Mouse (Mus musculus) cerebellum, postnatal 25 days (tissue): ENCODE data around the gene Tax1bp3.

Source experiments
- DNase-seq, 2 experiments: peaks; one replicate each; pipeline ENCODE4 v3.0.0; 2021; ENCODE audit warnings: mixed read lengths in 2 of 2

Tax1bp3 gene

DNA sequence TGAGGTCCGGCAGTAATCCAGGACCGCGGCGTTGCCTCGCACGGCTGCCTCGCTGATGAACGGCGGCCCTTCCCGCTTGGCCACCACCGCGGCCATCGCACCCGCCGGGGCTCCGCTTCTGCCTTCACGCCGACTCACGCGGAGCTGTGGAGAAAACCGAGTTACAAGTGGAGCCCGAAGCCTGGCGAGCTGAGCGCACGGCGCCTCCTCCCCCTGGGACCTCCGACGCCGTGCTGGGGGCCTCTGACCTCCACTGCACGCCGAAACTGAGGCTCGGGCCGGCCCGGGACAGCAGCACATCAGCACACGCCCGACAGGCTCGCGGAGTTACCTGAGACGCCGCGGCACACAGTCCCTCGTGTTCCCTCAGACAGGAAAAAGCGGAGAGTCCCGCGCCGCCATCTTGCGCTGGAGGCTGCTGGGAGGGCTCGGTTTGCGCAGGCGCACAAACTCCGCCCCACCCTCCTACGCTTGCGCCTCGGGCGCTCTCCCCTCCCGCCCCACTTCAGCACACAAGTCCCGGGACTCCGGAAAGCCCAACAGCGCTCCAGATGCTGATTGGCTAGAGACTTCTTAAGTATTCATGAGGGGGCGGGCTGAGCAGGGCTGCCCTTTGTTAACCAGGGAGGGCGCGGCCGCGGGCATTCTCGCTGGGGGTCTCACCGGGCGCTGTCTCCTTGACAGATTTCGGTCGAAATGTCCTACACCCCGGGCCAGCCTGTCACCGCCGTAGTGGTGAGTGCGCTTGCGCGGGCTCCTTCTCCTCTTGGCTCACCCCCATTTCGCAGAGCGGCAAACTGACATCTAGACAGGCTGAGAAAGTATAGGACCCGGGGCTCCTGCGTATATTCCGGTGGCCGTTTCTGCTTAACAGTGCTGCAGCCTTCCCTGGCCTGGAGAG lies at the start of gene Tax1bp3, which contains the start of gene Emc6:
Gene Tax1bp3, plus strand, starts transcription at position 476 of the 901 bp plus-strand sequence.
Gene Emc6, minus strand, starts transcription at position 430 of the 901 bp plus-strand sequence.
- DNase-seq, result peak; percentile 96 to 98

DNA sequence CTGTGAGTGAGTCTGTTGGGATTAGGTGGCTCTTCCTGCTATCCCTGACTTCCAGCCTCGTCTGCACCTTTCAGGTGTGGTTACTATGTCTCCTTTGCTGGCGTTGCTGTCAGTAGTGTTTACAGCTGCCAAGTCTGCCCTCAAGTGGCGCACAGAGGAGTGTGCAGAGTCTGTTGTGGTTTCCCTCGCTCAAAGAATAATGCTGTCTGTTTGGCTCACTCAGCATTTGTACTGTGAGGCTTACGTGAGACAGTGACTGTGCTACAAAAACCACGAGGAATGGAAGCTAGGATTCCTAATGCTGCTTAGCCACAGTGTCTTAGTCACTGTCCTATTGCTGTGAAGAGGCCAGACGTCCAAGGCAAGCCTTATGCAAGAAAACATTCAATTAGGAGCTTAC lies 45.9 kb upstream of the Tax1bp3 start:
- peak in 1 of 2 experiments; percentile 6 for DNase-seq

DNA sequence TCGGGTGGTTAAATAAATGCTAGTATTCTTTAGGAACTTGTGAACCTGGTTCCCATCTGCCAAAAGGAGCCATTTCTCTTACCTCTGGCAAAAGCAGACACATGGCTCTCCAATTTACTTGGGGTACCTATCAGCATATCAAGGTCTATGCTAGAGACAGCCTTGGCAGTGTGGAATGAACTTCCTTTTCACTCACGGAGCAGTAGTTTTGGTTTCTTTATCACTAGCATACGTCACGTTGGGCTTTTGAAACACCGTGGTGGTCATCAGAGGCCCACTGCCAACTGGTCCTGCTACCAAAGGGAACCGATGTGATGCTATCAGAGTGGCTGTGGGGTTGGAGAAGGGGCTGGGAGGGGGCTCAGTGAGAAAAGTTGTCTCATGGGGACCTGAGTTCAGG lies 43.9 kb upstream of the Tax1bp3 start:
- no peak for DNase-seq

DNA sequence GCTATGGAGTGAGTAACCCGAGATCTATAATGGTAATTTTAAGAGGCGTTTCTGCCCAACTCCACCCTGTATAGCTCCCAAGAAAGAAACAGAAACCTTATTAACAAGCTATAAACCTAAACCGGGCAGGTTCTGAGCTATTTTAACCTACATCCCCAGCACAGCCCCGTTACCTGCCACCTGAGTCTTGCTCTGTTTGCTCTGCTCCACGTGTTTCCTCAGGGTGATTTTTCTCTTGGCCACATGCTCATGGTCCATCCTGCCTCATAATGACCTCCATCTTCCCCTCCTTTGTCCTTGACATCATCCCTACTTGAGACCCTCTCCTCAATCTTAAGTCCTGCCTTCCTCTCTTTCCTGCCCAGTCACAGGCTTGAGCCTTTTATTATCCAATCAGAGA lies 42.7 kb upstream of the Tax1bp3 start:
- DNase-seq, result no peak

DNA sequence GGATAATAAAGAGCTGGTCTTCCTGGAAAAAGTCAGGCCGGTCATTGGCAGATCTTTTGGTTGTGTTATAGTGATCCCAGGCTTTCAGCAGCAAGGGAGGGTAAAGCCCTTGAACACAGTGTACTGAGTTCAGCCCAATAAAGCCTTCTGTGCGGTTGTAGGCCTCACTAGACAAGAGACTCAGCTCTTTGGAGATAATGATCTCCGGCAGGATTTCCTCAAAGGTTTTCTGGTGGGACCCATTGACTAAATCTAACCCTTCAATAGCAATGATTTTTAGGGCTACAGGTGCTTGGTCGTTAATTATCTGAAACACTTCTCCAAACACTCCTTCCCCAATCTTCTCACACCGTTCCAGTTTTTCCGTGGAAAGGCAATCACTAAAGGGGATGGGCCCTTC lies 40.3 kb upstream of the Tax1bp3 start:
- no peak for DNase-seq

DNA sequence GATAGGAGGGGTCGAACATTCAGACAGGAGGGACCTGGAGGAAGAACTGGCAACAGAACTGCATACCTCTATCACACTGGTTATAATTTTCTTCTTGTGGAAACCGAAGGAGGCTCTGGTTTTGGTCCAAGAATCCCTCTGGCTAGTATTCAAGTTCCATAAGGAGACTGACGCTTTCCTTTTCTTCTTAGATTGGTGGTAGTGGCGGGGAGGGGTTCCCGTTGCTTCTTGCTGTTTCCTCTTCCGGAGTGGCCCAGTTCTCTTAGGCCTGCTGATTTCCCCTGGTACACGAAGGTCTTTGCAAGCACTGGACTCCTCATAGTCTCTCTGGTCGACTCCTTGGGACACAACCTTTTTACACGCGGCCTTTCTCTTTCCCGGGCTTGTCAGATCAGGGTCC lies 39.8 kb upstream of the Tax1bp3 start:
- no peak for DNase-seq

DNA sequence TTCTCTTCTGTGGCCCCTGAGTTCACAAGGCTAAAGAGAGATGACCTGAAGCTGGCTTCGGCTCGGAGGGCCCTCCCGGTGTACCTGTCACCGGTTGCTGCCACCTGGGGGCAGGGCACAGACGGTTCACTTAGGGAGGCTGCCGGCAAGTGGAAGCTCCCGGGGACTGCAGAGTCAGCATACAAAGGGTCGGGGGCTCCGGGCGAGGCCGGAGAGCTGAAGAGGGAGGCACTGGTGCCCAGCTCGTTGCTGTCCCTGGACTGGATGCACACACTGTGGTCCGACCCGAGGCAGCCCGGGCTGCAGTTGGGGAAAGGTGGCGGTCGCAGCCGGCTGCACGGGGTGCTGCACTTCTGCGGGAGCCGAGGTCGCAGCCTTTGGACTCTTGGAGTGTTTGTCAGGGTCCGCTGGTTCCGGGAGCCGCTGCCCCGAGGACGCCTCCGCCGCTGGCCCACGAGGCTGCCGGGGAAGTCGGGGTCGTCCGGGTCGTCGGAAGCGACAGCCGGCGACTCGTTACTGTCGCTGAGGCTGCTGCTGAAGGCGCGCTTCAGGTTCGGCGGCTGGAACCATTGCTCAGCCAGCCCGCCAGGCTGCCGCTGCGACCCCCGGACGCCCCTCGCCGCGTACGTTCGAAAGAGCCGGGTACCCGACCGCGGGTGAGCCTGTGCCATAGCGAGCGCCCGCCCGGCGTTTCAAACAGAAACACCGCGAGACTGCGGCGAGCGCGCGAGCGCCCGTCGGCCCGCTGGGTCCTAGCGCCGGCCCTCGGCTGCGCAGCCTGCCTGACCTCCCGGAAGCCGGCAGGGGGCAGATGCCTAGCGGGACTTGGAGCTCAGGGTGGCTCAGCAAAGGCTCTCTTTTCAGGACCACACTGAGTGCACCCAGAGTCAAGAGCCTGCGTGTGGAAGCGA lies 39.0 kb upstream of the Tax1bp3 start, which contains the start of gene Haspin:
Gene Haspin, minus strand, starts transcription at position 704 of the 911 bp plus-strand sequence.
- peak; percentile 89 to 94 for DNase-seq

DNA sequence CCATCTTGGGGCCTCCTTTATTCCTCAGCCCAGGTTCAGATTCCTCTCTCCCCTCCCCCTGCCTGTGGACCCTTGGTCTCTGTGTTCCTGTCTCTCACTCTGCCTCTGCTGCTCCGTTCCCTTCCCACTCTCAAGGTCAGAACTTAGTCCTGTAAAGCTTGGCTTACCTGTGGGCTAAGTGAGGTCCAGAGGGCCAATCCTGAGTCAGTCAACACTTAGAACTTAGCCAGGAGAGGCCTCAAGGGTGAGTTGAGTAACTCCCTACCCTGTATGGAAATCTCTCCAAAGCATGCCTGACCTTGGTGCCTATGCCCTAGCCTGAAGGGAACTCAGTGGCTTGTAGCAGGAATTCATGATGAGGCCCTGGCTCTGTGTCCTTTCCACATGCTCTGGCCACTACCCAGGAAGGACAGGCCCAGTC lies 32.6 kb upstream of the Tax1bp3 start:
- DNase-seq, result no peak

DNA sequence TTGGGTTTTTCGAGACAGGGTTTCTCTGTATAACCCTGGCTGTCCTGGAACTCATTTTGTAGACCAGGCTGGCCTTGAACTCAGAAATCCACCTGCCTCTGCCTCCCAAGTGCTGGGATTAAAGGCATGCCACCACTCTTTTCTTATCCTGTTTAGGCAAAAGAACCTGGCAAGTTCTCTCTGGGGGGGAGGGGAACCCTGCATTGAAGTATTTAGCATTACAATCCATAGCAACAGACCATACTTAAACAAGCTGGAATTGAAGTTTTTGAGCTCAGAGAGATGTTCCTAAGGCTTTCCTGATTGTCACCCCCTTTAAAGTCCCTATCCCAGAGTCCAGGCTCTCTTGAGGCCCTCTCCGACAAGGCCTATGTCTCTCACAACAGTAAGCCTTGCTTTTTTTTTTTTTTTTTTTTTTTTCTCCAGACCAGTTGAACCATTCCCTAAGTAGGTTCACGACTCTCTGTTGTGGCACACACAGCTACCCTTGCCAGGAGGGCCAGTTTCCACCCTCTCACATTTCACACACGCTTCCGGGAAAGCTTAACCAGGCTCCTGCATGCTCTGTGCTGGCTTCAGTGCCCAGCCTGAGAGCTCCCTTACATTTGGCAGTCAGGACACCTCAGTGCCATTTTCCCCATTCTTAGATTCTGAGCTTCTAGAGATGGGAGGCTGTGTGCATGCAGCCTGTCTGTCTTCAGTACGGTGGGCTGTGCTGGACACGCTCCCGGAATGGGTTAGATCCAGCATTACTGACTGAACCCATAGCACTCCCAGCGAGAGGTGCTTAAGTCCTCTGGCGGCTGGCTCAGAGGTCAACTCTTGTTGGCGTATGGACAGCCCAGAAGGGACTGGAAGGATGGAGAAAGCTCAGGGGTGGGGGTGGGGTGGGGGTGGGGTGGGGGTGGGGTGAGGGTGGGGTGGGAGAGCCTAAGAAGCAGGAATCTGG lies 30.6 kb upstream of the Tax1bp3 start:
- DNase-seq, result no peak

DNA sequence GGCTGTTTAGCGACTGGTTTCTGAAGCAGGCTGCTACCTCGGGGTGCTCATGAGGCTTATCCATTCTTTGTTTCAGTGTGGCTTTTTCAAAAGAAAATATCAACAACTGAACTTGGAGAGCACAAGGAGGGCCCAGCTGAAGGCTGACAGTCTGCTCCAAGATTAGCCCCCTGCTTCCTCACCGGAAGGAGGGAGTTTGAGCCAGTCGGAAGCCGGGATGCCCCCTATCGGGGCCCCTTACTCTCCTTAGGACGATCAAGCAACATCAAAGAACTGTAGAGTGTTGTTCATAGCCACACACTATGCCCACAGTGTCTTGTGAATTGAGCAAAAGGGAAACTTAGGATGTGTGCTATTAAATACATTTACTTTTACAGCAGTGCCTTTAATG lies 29.9 kb upstream of the Tax1bp3 start:
- no peak for DNase-seq

DNA sequence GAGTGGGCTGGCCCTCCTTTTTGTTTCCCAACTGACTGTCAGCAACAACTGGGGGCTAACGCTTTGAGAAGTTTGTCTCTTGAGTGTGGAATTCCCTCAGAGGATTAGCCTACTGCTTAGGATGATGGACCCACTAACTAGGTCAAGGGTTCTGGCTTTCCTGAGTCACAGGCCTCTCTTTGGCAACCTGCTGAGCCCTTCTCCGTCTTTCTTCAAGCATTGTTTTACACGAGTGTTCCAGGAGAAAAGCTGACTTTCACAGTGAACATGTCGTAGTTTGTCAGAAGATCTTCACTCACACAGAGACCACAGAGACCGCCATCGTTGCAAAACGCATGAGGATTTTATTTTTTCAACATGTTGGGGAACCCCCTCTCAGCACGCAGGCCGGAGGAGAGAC lies 28.7 kb upstream of the Tax1bp3 start:
- no peak for DNase-seq

DNA sequence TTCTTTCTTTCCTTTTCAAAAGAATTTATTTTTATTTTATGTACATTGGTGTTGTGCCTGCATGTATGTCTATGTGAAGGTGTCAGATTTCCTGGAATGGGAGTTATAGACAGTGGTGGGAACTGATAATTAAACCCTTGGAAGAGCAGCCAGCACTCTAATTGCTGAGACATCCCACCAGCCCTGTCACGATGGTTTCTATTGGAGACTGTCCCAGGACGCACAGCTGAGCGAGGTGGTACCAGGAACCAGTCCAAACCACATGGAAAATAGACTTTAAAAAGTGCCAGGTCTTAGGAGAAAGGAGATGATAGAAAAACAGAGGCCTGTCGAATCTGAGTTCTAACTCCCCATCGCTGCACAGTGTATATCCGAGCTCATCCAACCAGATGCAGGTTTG lies 21.8 kb upstream of the Tax1bp3 start:
- no peak for DNase-seq

DNA sequence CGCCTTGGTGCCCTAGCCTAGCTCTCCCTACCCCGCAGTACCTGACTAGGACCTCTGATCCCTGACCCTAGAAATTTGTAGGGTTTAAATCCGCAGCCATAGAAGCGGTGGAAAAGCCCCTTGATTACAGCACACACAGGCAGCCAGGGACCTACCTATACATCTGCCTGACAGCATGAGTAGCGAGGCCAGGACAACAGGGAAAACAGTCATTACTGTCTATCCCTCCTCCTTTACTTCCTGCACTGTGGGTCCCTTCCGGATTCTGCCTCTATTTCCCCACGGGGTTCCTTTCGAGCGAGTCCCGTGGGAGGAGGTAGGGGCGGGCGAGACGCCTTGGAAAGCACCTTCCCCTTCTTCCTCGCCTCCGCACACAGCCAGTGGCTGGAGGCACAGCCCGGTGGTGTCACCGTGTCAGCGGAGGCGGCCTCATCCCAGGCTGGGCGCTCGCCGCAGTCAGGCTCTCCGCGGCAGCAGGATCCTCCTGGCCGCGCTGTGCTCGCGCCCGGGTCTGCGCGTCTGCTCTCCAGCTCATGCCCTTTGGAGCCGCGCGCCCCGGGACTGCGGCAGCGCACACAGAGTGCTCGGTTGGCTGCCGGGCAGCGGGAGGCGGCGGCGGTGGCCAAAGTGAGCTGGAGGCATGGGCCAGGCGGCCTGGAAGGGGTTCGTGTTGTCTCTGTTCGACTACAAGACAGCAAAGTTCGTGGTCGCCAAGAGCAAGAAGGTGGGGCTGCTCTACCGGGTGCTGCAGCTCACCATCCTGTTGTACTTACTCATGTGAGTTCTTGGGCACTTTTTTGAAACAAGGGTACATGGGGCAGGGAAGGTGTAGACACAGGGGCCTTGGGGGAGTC lies 16.7 kb upstream of the Tax1bp3 start, which contains the start of gene P2rx5:
Gene P2rx5, plus strand, starts transcription at position 465 of the 854 bp plus-strand sequence.
- DNase-seq, result peak; percentile 57 to 69

DNA sequence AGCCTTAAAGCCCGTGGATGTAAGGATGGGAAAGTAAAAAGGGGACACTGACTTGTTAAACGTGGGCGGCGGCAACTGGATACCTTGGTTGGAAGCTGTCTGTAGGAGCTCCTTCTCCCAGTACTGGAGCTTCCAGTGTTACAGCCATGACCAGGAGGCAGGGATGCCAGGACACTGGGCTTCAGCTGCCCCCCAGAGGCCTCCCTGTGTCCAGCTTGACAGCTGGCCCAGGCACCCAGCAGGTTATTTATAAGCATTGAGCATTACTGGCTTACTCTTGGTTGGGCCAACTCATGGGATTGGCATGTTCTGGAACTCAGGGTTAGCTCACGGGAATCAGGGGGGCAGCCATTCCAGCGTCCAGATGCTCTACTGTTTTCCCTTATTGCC lies 16.1 kb upstream of the Tax1bp3 start:
- DNase-seq, result no peak

DNA sequence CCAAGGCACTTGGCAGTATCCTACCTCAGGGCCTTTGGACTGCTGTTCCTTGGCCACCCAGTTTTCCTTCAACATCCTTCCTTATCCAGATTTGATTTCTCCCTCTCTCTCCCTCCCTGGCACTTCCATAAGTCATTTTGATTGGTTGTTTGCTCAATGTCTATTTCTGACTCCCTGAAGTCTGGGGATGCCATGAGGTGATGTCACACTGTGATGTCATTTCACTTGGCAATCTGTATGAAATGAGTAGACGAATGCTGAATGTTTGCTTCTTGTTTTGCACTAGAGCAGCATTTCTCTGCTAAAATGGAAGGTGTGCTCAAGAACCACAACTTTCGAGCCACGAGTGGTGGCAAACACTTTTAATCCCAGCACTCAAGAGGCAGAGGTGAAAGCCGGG lies 15.3 kb upstream of the Tax1bp3 start:
- DNase-seq, result no peak

DNA sequence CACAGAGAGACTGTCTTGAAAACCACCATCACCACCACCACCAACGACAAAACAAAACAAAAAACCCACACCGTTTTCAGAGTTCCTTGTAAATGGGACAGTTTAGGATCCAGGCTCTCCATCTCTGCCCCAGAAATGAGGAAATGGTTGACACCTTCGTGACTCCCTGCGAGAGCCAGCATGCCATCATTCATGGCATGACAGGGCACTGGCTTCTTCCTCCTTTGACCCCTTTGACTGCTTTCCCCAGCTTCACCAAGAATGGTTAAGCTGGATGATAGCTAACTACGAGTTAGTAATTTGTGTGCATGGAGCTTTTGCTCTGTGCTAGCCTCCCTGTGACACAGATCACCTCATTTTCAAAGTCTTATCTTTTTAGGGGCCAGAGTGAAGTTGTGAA lies 14.6 kb upstream of the Tax1bp3 start:
- DNase-seq, result no peak

DNA sequence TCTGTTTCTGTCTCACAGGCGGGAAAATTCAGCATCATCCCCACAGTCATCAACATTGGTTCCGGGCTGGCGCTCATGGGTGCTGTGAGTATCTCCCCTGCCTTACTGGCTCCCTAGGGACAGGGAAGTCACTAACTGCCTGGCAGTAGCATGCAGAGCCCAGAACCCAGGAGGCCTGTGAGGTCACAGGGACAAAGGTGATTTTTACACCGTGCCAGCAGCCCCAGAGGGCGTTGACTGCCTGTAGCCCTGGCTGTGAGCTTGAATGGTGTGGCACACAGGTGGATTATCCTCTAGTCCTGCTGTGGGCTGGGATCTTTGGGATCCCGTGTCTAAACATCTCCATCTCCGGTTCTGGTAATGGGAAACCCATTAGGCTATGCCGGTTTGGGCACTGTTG lies 8.8 kb upstream of the Tax1bp3 start:
- no peak for DNase-seq

DNA sequence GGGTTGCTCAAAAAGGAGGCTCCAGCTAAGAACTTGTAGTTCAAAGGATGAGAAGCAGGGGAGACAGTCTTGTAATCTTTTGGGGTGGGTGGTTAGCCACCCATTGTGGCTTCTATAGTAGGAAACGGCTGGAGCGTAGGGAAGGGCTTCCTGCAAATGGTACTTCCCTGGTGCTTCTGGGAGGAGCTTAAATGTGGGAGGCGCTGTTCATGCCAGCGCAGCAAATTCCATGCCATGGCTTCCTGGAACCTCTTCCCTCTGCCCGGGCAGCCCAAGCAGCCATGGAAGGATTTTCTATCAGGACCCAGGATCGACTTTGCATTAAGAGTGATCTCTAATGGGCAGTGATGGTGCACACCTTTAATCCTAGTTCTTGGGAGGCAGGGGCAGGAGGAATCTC lies 8.3 kb upstream of the Tax1bp3 start:
- DNase-seq, result no peak

DNA sequence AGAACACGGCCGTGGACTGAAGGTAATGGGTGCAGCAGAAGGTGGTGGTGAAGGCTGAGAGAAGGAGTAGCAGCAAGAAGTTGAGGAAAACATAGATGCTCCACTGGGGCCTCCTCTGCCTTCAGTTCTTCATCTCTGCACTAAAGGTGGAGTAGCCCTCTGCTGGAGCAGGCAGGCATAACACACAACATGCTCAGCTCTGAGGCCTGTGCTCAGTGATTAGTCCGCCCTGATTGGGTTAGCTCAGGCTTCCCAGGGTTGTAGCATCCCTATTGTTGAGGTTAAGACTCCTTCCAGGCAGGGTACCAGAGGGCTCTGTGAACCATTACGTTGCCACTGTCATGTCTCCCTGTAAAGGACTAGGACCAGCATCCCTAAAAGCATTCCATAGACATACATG lies 7.7 kb upstream of the Tax1bp3 start:
- DNase-seq, result peak; percentile 72 to 82

DNA sequence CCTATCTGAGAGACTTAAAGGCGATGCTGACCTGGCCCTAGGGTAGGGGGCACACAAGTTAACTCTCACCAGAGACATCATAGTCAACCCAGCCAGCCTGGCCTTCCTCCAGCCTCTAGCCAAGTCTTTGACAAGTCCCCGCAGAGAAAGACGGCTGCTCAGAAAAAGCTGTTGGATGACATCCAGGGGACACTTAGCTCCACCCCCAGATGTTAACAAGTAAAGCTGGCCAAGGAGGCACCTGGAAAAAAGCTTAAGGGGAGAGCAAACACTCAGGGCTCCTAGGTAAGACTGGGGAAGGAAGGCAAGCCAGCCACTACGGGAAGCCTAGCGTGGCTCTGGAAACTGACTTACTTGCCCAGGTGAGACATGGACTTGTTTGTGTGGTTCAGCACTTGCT lies 4.7 kb upstream of the Tax1bp3 start:
- DNase-seq, result peak in 1 of 2 experiments; percentile 29

DNA sequence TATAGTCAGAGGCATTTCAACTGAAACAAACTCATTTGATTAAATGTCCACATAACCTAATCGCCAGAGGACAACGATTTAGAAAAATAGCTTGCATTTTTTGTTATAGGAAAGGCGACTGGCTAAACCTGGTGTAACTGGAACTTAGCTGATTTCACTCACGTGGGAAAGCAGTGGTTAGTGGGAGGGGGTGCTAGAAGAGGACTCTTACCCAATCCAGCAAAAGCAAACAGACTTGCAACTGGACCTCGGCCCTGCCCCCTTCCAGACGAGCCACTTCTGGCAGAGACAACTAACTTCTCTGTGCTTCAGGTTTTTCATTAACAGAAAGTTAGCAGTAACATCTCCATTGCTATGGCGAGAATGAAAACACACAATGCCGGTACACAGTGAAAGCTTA lies 1.3 kb upstream of the Tax1bp3 start:
- DNase-seq, result no peak
